Mouse (Mus musculus): ENCODE measurements around the gene Mgrn1.

Gene Mgrn1

GRCm38 (mm10) chr16:4909745-4910144 lies 23.7 kb downstream of the Mgrn1 start:
- DNase-seq (ENCODE audit: low spot score) = no peak

GRCm38 (mm10) chr16:4910758-4911157 lies 24.7 kb downstream of the Mgrn1 start:
- DNase-seq (ENCODE audit: low spot score) = no peak

- no peak for DNase-seq (ENCODE audit: low spot score)
Observed at GRCm38 (mm10) chr16:4912074-4912648, 26.1 kb downstream of the Mgrn1 start.

GRCm38 (mm10) chr16:4912907-4913782 lies 27.1 kb downstream of the Mgrn1 start:
- DNase-seq (ENCODE audit: low spot score) = no peak

GRCm38 (mm10) chr16:4913783-4914735 lies 28.0 kb downstream of the Mgrn1 start:
- DNase-seq (ENCODE audit: low spot score) = peak; percentile 72

- DNase-seq (ENCODE audit: low spot score) = no peak
Observed at GRCm38 (mm10) chr16:4915931-4916330, 29.9 kb downstream of the Mgrn1 start.

GRCm38 (mm10) chr16:4916608-4917007 lies 30.6 kb downstream of the Mgrn1 start:
- DNase-seq (ENCODE audit: low spot score) = no peak

- DNase-seq (ENCODE audit: low spot score) = no peak
Observed at GRCm38 (mm10) chr16:4920556-4920955, 34.5 kb downstream of the Mgrn1 start.

GRCm38 (mm10) chr16:4922481-4922880 lies 36.4 kb downstream of the Mgrn1 start:
- no peak for DNase-seq (ENCODE audit: low spot score)

GRCm38 (mm10) chr16:4923996-4924395 lies 37.9 kb downstream of the Mgrn1 start:
- no peak for DNase-seq (ENCODE audit: low spot score)

- DNase-seq (ENCODE audit: low spot score) = no peak
Observed at GRCm38 (mm10) chr16:4927967-4928366, 41.9 kb downstream of the Mgrn1 start.

- no peak for DNase-seq (ENCODE audit: low spot score)
Observed at GRCm38 (mm10) chr16:4928474-4928873, 42.4 kb downstream of the Mgrn1 start.

GRCm38 (mm10) chr16:4932429-4932828 lies 46.4 kb downstream of the Mgrn1 start:
- DNase-seq (ENCODE audit: low spot score) = no peak

GRCm38 (mm10) chr16:4935430-4935829 lies 49.4 kb downstream of the Mgrn1 start:
- DNase-seq (ENCODE audit: low spot score) = no peak

- no peak for DNase-seq (ENCODE audit: low spot score)
Observed at GRCm38 (mm10) chr16:4935931-4936703, 50.1 kb downstream of the Mgrn1 start.

GRCm38 (mm10) chr16:4937351-4938190 lies 51.5 kb downstream of the Mgrn1 start:
- no peak for DNase-seq (ENCODE audit: low spot score)

GRCm38 (mm10) chr16:4938461-4938860 lies 52.4 kb downstream of the Mgrn1 start, which contains the start of gene Nudt16l1:
Nudt16l1 (plus strand) TSS chr16:4938761.
- no peak for DNase-seq (ENCODE audit: low spot score)

GRCm38 (mm10) chr16:4938989-4939388 lies 52.9 kb downstream of the Mgrn1 start:
- peak; percentile 87 for DNase-seq (ENCODE audit: low spot score)

- DNase-seq (ENCODE audit: low spot score) = peak; percentile 9
Observed at GRCm38 (mm10) chr16:4939412-4939811, 53.4 kb downstream of the Mgrn1 start.

- no peak for DNase-seq (ENCODE audit: low spot score)
Observed at GRCm38 (mm10) chr16:4940311-4940850, 54.3 kb downstream of the Mgrn1 start.
